Mouse (Mus musculus): ENCODE results near the gene Tmem116. TPM values are rescaled to one million over a fixed set of nuclear protein-coding genes. Genes with fewer than 3 reads are reported as not detected.
"Not testable (repeated sequence)": the region's sequence is repeated elsewhere in the genome, so short reads cannot be mapped to it uniquely, and the experiment has no call there.

The Tmem116 gene
- polyA plus RNA-seq, 1 experiment from 2014 or later, result 2.0 TPM

DNA sequence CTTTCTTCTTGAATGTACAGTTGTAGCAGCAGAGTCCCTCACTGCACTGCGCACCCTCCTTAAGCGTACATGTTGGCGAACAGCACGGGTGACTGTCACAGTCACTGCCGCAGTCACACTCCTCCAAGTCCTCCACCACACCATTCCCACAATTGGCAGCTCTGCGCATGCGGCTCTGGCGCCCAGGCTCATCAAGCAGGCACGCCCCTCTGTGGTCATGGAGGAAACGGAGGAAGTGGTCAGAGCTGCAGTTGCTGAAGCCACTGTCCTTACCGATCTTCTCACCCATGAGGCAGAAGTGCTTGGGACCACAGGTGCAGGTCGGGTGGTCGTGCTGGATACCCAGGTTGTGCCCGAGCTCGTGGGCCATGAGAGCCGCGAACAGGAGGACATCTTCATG lies 68.1 kb downstream of the Tmem116 start:
- H3K27me3 ChIP-seq, H3K4me3 ChIP-seq: not testable (repeated sequence)
- WGBS, result 92% methylated on average over 11 of the region's 17 CpGs

GRCm38 (mm10) chr5:121525774-121526450 lies 74.2 kb downstream of the Tmem116 start:
- Histone ChIP-seq H3K27me3 (no peaks in the 10 kb centered on the region), H3K4me2 (no peak overlapping the region), H3K9ac (no peak overlapping the region), H3K27ac (replicated peaks) (no peak overlapping the region), H3K4me1 (replicated peaks) (no peaks in the 10 kb centered on the region), H3K9me3 (no peaks in the 10 kb centered on the region), H3K36me3 (peaks cover 76% of the 10 kb centered on the region), H3K4me3 (no peak overlapping the region)
- WGBS, result 87% methylated on average over 14 of the region's 14 CpGs
- no peak for ATAC-seq (ENCODE audit: low FRiP score, low read depth)

More for the DNA sequence above, 68.1 kb downstream of the Tmem116 start:
- H3K27ac ChIP-seq (replicated peaks); H3K4me2 ChIP-seq; ATAC-seq (ENCODE audit: low FRiP score, low read depth); H3K9me3 ChIP-seq; H3K9ac ChIP-seq; H3K4me1 ChIP-seq (replicated peaks): not testable (repeated sequence)
- peaks cover 37% of the 10 kb centered on the region for H3K36me3 ChIP-seq

DNA sequence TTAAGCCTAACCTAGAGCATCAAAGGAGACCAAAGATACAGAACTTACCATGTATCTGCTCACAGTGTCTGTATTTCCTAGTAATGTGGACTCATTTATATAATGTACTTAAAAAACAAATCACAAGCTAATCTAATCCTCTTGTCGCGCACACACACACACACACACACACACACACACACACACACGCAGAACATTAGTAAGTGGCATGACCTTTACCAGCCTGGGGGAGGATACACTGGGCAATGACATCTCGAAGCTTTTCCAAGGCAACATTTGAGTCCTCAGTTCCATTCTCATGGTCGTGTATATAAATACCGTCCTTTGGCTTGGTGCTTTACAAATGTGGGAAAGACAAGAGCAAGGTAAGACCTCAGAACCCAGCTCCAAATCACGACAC lies 74.8 kb downstream of the Tmem116 start:
- Histone ChIP-seq H3K9me3 (no peaks in the 10 kb centered on the region), H3K4me2 (no peak overlapping the region), H3K4me1 (replicated peaks) (no peaks in the 10 kb centered on the region), H3K9ac (no peak overlapping the region), H3K4me3 (no peak overlapping the region), H3K36me3 (peaks cover 77% of the 10 kb centered on the region), H3K27me3 (no peaks in the 10 kb centered on the region), H3K27ac (replicated peaks) (no peak overlapping the region)
- no peak for ATAC-seq (ENCODE audit: low FRiP score, low read depth)
- WGBS, result 85% methylated on average over 7 of the region's 7 CpGs

GRCm38 (mm10) chr5:121526961-121527360 lies 75.3 kb downstream of the Tmem116 start:
- Histone ChIP-seq H3K4me2 (no peak overlapping the region), H3K36me3 (peaks cover 76% of the 10 kb centered on the region), H3K4me1 (replicated peaks) (no peaks in the 10 kb centered on the region), H3K27ac (replicated peaks) (no peak overlapping the region), H3K27me3 (no peaks in the 10 kb centered on the region), H3K9ac (no peak overlapping the region), H3K4me3 (no peak overlapping the region), H3K9me3 (no peaks in the 10 kb centered on the region)
- ATAC-seq (ENCODE audit: low FRiP score, low read depth), result no peak
- 79% methylated on average over 8 of the region's 8 CpGs for WGBS

DNA sequence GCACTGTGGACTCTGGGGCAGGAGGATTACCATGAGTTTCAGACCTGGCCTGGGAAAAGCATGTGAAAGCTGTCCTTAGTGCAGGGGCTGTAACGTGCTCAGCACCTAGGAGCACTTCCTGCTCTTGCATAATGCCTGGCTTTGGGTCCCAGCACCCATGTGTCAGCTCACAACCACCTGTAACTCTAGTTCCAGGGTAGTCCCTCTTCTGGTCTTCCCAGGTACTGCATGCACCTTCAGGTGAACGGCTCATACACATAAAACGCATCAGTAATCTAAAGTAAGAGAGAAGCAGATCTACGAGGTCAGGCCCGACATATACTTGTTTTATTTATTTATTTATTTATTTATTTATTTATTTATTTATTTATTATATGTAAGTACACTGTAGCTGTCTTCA lies 82.8 kb downstream of the Tmem116 start:
- no peak for ATAC-seq (ENCODE audit: low FRiP score, low read depth)
- Histone ChIP-seq H3K9me3 (no peaks in the 10 kb centered on the region), H3K4me3 (no peak overlapping the region), H3K36me3 (peaks cover 61% of the 10 kb centered on the region), H3K27ac (replicated peaks) (no peak overlapping the region), H3K27me3 (no peaks in the 10 kb centered on the region), H3K9ac (no peak overlapping the region), H3K4me1 (replicated peaks) (no peaks in the 10 kb centered on the region), H3K4me2 (no peak overlapping the region)
- WGBS, result 92% methylated on average over 5 of the region's 5 CpGs

GRCm38 (mm10) chr5:121535116-121535515 lies 83.4 kb downstream of the Tmem116 start:
- Histone ChIP-seq H3K4me2 (no peak overlapping the region), H3K4me1 (replicated peaks) (no peaks in the 10 kb centered on the region), H3K9me3 (no peaks in the 10 kb centered on the region), H3K4me3 (no peak overlapping the region), H3K27me3 (no peaks in the 10 kb centered on the region), H3K9ac (no peak overlapping the region), H3K27ac (replicated peaks) (no peak overlapping the region), H3K36me3 (peaks cover 56% of the 10 kb centered on the region)
- ATAC-seq (ENCODE audit: low FRiP score, low read depth), result no peak
- WGBS, result 94% methylated on average over 3 of the region's 3 CpGs

DNA sequence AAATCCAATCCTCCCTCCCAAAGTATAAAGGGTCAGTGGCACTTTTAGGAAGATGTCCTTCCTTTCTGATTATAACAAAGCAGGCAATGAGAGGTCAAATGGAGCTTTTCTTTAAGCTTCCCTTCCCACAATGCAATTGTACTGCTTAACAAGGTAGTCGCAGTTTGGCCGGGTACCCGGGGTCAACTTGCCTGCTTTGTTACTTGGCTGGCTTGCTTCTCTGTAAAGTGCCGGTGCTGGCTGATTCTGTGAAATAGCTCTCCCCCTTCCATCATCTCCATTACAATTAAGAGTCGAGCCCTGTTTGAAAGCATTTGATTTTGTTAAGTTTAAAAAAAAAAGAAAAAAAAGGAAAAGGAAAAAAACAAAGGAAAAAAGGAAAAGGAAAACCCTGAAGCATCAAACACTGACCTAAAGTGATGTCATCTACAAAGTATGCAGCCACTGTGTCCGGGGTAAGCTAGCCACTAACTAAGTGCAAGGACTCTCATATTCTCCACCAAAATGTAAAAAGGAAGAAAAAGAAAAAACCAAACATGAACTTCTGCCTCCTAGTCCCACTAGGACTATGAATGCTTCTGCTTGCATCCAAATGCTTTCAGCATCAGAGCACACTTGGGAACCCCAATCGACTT lies 85.3 kb downstream of the Tmem116 start:
- no peak for ATAC-seq (ENCODE audit: low FRiP score, low read depth)
- no peaks in the 10 kb centered on the region for H3K27me3 ChIP-seq
- H3K4me1 ChIP-seq (replicated peaks), result peaks cover 1% of the 10 kb centered on the region
- 45% methylated on average over 7 of the region's 7 CpGs for WGBS
- H3K36me3 ChIP-seq, result peaks cover 40% of the 10 kb centered on the region
- no peak overlapping the region for H3K9ac ChIP-seq
- no peak overlapping the region for H3K4me2 ChIP-seq
- no peaks in the 10 kb centered on the region for H3K9me3 ChIP-seq
- H3K27ac ChIP-seq (replicated peaks), result no peak overlapping the region
- no peak overlapping the region for H3K4me3 ChIP-seq

DNA sequence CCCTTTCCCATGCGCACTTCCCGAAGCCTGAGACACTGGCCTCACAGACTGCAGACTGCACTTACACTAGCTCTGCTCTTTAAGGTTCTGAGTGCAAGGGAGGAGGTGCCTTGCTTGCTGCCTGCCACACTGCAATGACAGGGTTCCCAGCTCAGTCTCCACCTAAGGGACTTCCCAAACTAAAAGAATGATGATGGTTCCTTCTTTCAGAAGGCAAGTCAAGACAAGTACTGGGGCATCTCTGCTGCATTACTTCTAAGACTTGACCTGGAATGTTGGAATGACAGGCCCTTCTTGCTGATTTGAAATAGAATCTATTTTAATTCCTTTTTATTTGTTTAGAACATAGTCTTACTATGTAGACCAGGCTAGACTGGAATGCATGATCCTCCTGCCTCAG lies 85.9 kb downstream of the Tmem116 start:
- Histone ChIP-seq H3K27me3 (no peaks in the 10 kb centered on the region), H3K4me2 (no peak overlapping the region), H3K27ac (replicated peaks) (no peak overlapping the region), H3K9me3 (no peaks in the 10 kb centered on the region), H3K4me3 (no peak overlapping the region), H3K9ac (no peak overlapping the region), H3K4me1 (replicated peaks) (peaks cover 7% of the 10 kb centered on the region), H3K36me3 (peaks cover 35% of the 10 kb centered on the region)
- WGBS, result 76% methylated on average over 2 of the region's 2 CpGs
- no peak for ATAC-seq (ENCODE audit: low FRiP score, low read depth)

DNA sequence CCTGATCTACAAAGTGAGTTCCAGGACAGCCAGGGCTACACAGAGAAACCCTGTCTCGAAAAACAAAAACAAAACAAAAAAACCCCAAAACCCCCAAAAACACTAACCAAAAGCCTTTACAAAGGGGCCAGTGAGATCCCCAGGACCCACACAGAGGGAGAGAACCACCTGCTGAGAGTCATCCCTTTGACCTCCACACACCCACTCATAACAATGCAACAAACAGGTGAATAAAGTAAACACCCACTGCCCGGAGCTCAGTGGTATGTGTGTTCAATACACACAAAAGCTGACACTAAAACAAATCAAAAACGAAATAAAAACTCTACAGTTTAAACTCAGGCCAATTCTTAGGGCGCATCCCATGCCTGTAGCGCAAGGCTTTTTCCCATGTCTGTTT lies 88.4 kb downstream of the Tmem116 start:
- no peak for ATAC-seq (ENCODE audit: low FRiP score, low read depth)
- Histone ChIP-seq H3K4me2 (no peak overlapping the region), H3K27ac (replicated peaks) (no peak overlapping the region), H3K27me3 (no peaks in the 10 kb centered on the region), H3K36me3 (peaks cover 14% of the 10 kb centered on the region), H3K4me3 (no peak overlapping the region), H3K4me1 (replicated peaks) (peaks cover 28% of the 10 kb centered on the region), H3K9me3 (no peaks in the 10 kb centered on the region), H3K9ac (no peak overlapping the region)
- 91% methylated on average over 5 of the region's 5 CpGs for WGBS

- 85% methylated on average over 7 of the region's 7 CpGs for WGBS
- H3K36me3 ChIP-seq, result peaks cover 2% of the 10 kb centered on the region; the same call in 1 of the 2 replicates
- no peak overlapping the region for H3K4me3 ChIP-seq
- no peak overlapping the region for H3K9ac ChIP-seq
- no peaks in the 10 kb centered on the region for H3K9me3 ChIP-seq
- peaks cover 30% of the 10 kb centered on the region for H3K4me1 ChIP-seq (replicated peaks)
- no peak overlapping the region for H3K27ac ChIP-seq (replicated peaks)
- H3K27me3 ChIP-seq, result no peaks in the 10 kb centered on the region
- H3K4me2 ChIP-seq, result no peak overlapping the region
- ATAC-seq (ENCODE audit: low FRiP score, low read depth), result no peak
These were observed 89.5 kb downstream of the Tmem116 start for GRCm38 (mm10) chr5:121541235-121541634.

DNA sequence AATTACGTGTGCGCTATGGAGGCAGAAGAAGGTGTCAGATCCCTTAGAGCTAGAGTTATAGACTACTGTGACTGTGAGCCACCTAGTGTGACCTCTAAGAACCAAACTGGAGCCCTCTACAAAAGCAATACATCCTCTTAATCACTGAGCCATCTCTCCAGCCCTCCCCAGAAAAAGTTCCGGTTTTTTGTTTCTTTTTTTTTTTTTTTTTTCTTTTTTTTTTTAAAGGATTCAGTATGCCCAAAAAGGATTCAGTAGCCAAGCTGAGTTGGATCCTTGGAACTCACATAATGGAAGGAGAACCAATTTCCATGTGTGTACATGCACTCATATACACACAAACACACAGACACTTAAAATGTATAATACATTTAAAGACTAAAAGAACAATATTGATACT lies 91.7 kb downstream of the Tmem116 start:
- Histone ChIP-seq H3K36me3 (no peaks in the 10 kb centered on the region), H3K4me2 (0 out of 2 replicates have a peak overlapping the region, but pooled peaks have one; percentile 88), H3K27ac (replicated peaks) (no peak overlapping the region), H3K9ac (no peak overlapping the region), H3K27me3 (no peaks in the 10 kb centered on the region), H3K9me3 (no peaks in the 10 kb centered on the region), H3K4me1 (replicated peaks) (peaks cover 37% of the 10 kb centered on the region), H3K4me3 (no peak overlapping the region)
- no peak for ATAC-seq (ENCODE audit: low FRiP score, low read depth)
- 84% methylated on average over 3 of the region's 3 CpGs for WGBS

- H3K27ac ChIP-seq (replicated peaks), result peak within 1 kb of the TSS; percentile 97
- H3K36me3 ChIP-seq, result no peaks in the 10 kb centered on the region
- H3K4me2 ChIP-seq, result peak within 1 kb of the TSS; percentile 88
- no peaks in the 10 kb centered on the region for H3K9me3 ChIP-seq
- WGBS, result under 1% methylated on average over 62 of the region's 97 CpGs
- peak within 1 kb of the TSS; percentile 98 for H3K9ac ChIP-seq
- no peaks in the 10 kb centered on the region for H3K27me3 ChIP-seq
- peaks cover 37% of the 10 kb centered on the region for H3K4me1 ChIP-seq (replicated peaks)
- peak; percentile 54; the same call in 1 of the 2 replicates for ATAC-seq (ENCODE audit: low FRiP score, low read depth)
- peak within 1 kb of the TSS; percentile 97 for H3K4me3 ChIP-seq
These were observed 93.5 kb downstream of the Tmem116 start, which contains the start of the genes Adam1a and Gm42878 for GRCm38 (mm10) chr5:121544910-121545792. Adam1a (minus strand) TSS chr5:121545482. Gm42878 (minus strand) TSS chr5:121545482.

Data from hindbrain, embryonic 15.5 days (tissue).